Mouse (Mus musculus): ENCODE measurements around the gene Vrk2. TPM values are rescaled to one million over a fixed set of nuclear protein-coding genes. Genes with fewer than 3 reads are reported as not detected.

Gene Vrk2
- 10 to 100 TPM; 37.0 to 37.6 TPM for total RNA-seq (2023)

DNA sequence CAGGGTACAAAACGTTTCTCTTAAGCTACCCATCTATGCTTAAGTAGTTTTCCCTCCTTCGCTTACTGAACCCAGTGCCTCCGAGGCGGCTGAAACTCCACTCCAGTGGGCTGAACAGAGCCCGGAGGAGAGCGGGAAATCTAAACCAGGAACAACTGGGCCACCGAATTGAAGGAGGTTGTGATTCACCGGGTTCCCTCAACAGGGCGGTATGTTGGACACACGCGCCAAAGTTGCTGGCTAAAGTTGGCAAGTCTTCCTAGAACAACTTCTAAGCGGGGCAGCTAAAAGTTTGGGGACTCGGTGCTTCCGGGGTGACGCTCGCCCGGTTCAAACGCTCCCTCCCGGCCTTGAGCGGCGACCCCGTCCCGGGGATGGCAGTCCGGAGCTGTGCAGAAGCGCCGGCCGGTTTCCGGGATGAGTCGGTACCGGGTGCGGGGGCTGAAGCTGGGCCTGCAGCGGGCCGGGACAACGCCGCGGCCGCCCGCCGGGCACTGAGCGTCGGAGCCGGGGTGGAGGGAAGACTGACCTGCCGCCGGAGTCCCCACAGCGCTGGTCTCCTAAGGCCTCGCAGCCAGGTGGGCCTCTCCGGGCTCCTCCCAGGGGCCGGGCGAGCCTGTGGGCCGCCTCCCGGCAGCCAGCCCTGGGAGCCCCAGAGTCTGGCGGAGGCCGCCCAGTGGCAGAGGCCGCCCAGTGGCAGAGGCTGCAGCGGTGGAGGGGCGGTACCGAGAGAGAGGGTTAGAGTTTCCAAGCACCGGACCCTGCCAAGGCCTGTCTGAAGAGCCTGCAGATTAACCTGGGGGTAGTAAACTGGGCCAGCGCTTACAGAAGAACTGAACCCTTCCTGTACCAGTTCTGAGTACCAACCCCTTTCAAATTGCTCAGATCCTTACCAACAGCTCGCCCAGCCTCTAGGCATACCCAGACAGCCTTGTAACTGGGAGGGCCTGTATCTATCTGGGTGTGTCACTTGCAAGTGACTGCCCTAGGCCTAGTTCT lies at the start of gene Vrk2, which contains the start of gene Gm6899:
Gene Vrk2 (minus strand): TSS at position 939 of the 999 bp plus-strand sequence.
Gene Gm6899 (plus strand): TSS at position 181 of the 999 bp plus-strand sequence.

Other genes starting within 250 kb of the Vrk2 start
- 1 to 10 TPM; 8.0 to 9.0 TPM for gene Fancl, start 207.9 kb downstream of the Vrk2 start, total RNA-seq (2023)
- gene Gm6899, start 758 bp downstream of the Vrk2 start, total RNA-seq (2023): not detected

All from neutrophil, adult 59 days (primary cell).